Mouse (Mus musculus): Measurements from ENCODE around the gene Hspb3. TPM values are rescaled to one million over a fixed set of nuclear protein-coding genes. Genes with fewer than 3 reads are reported as not detected.

Gene Hspb3
- total RNA-seq, 2 experiments from 2014 or later: not detected

Other genes with a start within 250 kb of the Hspb3 start
- 10 to 100 TPM; 22.3 to 24.9 TPM for gene Snx18, start 45.1 kb downstream of the Hspb3 start, total RNA-seq (2021)
- gene Arl15, start 130.8 kb upstream of the Hspb3 start, total RNA-seq (2021): 10 to 100 TPM; 27.3 to 30.0 TPM